Mouse (Mus musculus) retina, postnatal 1 day (tissue): ENCODE measurements around the gene Fasn.
"Not testable (repeated sequence)": the region's sequence is repeated elsewhere in the genome, so short reads cannot be mapped to it uniquely, and the experiment has no call there.

Experiments
- DNase-seq: peaks from one replicate; pipeline ENCODE4 v3.0.0-alpha.2; 2012

The Fasn gene

GRCm38 (mm10) chr11:120795756-120796613 is 28.4 kb downstream of the Fasn start, which contains the start of gene Dus1l:
Gene Dus1l (minus strand): TSS chr11:120796403.
- peak; percentile 98 for DNase-seq

- no peak for DNase-seq
Measured at GRCm38 (mm10) chr11:120792652-120793051, 31.7 kb downstream of the Fasn start.

GRCm38 (mm10) chr11:120789810-120790209 is 34.5 kb downstream of the Fasn start:
- no peak for DNase-seq

- no peak for DNase-seq
Measured at GRCm38 (mm10) chr11:120789355-120789754, 35.0 kb downstream of the Fasn start.

- not testable (repeated sequence) for DNase-seq
Measured at GRCm38 (mm10) chr11:120788460-120788859, 35.9 kb downstream of the Fasn start.

- DNase-seq = no peak
Measured at GRCm38 (mm10) chr11:120785145-120785544, 39.2 kb downstream of the Fasn start.

- DNase-seq = peak; percentile 87
Measured at GRCm38 (mm10) chr11:120784064-120784791, 40.1 kb downstream of the Fasn start, which contains the start of the genes Rfng and Gps1. Gene Rfng (minus strand): TSS chr11:120784207. Gene Gps1 (plus strand): TSS chr11:120784272.

GRCm38 (mm10) chr11:120783426-120784063 is 40.8 kb downstream of the Fasn start:
- no peak for DNase-seq

- DNase-seq = not testable (repeated sequence)
Measured at GRCm38 (mm10) chr11:120781361-120781760, 43.0 kb downstream of the Fasn start.

GRCm38 (mm10) chr11:120779876-120780275 is 44.5 kb downstream of the Fasn start:
- DNase-seq = no peak

GRCm38 (mm10) chr11:120777123-120777522 is 47.2 kb downstream of the Fasn start:
- peak; percentile 32 for DNase-seq

GRCm38 (mm10) chr11:120775774-120776469 is 48.4 kb downstream of the Fasn start:
- DNase-seq = peak; percentile 93

GRCm38 (mm10) chr11:120773463-120774190 is 50.7 kb downstream of the Fasn start:
- DNase-seq = no peak

GRCm38 (mm10) chr11:120772749-120773148 is 51.6 kb downstream of the Fasn start:
- DNase-seq = no peak

- no peak for DNase-seq
Measured at GRCm38 (mm10) chr11:120768206-120768605, 56.1 kb downstream of the Fasn start.

- not testable (repeated sequence) for DNase-seq
Measured at GRCm38 (mm10) chr11:120767023-120767422, 57.3 kb downstream of the Fasn start.

GRCm38 (mm10) chr11:120763121-120763999 is 61.0 kb downstream of the Fasn start:
- DNase-seq = not testable (repeated sequence)

- DNase-seq = peak; percentile 28
Measured at GRCm38 (mm10) chr11:120762672-120763041, 61.7 kb downstream of the Fasn start, which contains the start of gene Hmga1b. Gene Hmga1b (plus strand): TSS chr11:120762794.

GRCm38 (mm10) chr11:120761811-120762671 is 62.3 kb downstream of the Fasn start:
- peak; percentile 20 for DNase-seq

- no peak for DNase-seq
Measured at GRCm38 (mm10) chr11:120760236-120760635, 64.1 kb downstream of the Fasn start.
